Mouse (Mus musculus) lung, adult 2 months (tissue): ENCODE measurements around the gene Evx1. TPM values are rescaled to one million over a fixed set of nuclear protein-coding genes. Genes with fewer than 3 reads are reported as not detected.

ENCODE experiments used
- DNase-seq: peaks from one replicate; pipeline ENCODE4 v3.0.0; 2022
- H3K4me1 ChIP-seq: fragments of 200-500 bp; 2 replicates; pipeline ENCODE4 v1.6.1; 2011; ENCODE audit warnings: low read length; ENCODE audit not compliant: control insufficient read depth, insufficient read depth
- H3K4me3 ChIP-seq: fragments of 200-500 bp; replicated peaks from 2 replicates; pipeline ENCODE3; 2011; ENCODE audit warnings: low read depth, mild to moderate bottlenecking, control low read depth, low read length; ENCODE audit errors: extremely low read depth
- CTCF ChIP-seq: fragments of 200-500 bp; IDR thresholded peaks from 2 replicates; pipeline ENCODE4 v1.5.1; 2011; ENCODE audit warnings: mild to moderate bottlenecking, low read length, control low read depth; ENCODE audit not compliant: insufficient read depth
- POLR2A ChIP-seq: fragments of 200-500 bp; IDR thresholded peaks from 2 replicates; pipeline ENCODE4 v1.6.1; 2011; ENCODE audit warnings: low read depth, mild to moderate bottlenecking, control low read depth, low read length, borderline replicate concordance; ENCODE audit errors: extremely low read depth
- WGBS: fragments of 180-500 bp; shearing (Covaris S2); methylation state at CpG from one replicate; pipeline ENCODE4 v1.1.7; 2018; 5-methylcytosine and 5-hydroxymethylcytosine counted together
- polyA plus RNA-seq: library from polyadenylated mRNA; depleted of rRNA; stranded (reverse); fragments of >200 nt; gene quantifications from 2 replicates; pipeline ENCODE4 v1.2.3, GENCODE M21; 2012

Evx1 gene
- polyA plus RNA-seq, 1 experiment, result not detected

GRCm38 (mm10) chr6:52270494-52271480 lies 42.5 kb upstream of the Evx1 start:
- 18% methylated on average over 23 of the region's 23 CpGs for WGBS
- TF ChIP-seq POLR2A (no peak), CTCF (peak; percentile 79)

GRCm38 (mm10) chr6:52272766-52273655 lies 40.3 kb upstream of the Evx1 start:
- DNase-seq, result no peak
- TF ChIP-seq POLR2A (no peak), CTCF (no peak)
- H3K4me1 ChIP-seq, result no peaks in the 10 kb centered on the region
- H3K4me3 ChIP-seq, result no peak overlapping the region
- WGBS, result 30% methylated on average over 22 of the region's 22 CpGs

More at GRCm38 (mm10) chr6:52270494-52271480, 42.5 kb upstream of the Evx1 start:
- Histone ChIP-seq H3K4me3 (no peak overlapping the region), H3K4me1 (no peaks in the 10 kb centered on the region)
- peak; percentile 41 for DNase-seq

- no peak for DNase-seq
- Histone ChIP-seq H3K4me1 (no peaks in the 10 kb centered on the region), H3K4me3 (no peak overlapping the region)
- no peak for TF ChIP-seq POLR2A
- TF ChIP-seq CTCF, result no peak
- WGBS, result 15% methylated on average over 22 of the region's 22 CpGs
Observed at GRCm38 (mm10) chr6:52273656-52274280, 39.5 kb upstream of the Evx1 start.

GRCm38 (mm10) chr6:52274576-52274975 lies 38.7 kb upstream of the Evx1 start:
- DNase-seq, result no peak
- 11% methylated on average over 11 of the region's 11 CpGs for WGBS
- no peaks in the 10 kb centered on the region for H3K4me1 ChIP-seq

GRCm38 (mm10) chr6:52275563-52276280 lies 37.6 kb upstream of the Evx1 start:
- no peak overlapping the region for H3K4me3 ChIP-seq
- H3K4me1 ChIP-seq, result no peaks in the 10 kb centered on the region
- WGBS, result 20% methylated on average over 8 of the region's 8 CpGs
- no peak for TF ChIP-seq CTCF
- no peak for TF ChIP-seq POLR2A
- DNase-seq, result no peak

More at GRCm38 (mm10) chr6:52274576-52274975, 38.7 kb upstream of the Evx1 start:
- TF ChIP-seq POLR2A (no peak), CTCF (no peak)
- no peak overlapping the region for H3K4me3 ChIP-seq

DNA sequence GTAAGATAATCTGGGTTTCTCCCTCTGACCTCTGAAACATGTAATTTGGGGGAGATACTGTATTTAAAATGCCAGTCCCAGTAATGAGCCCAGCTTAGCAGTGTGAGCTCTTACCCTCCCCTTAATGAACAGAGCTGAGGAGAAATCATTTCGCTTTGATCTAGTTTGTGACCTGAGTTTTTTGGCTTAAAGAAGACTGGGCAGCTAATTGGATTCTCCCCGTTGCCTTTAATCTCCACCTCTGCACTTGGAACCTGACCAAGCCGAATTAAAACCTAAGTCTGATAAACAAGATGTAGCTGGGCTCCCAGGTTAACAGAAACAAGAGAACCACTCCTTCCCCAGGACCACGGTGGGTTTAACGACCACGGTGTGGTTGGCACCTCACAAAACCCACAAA lies 36.9 kb upstream of the Evx1 start:
- WGBS, result 7% methylated on average over 6 of the region's 6 CpGs
- Histone ChIP-seq H3K4me1 (no peaks in the 10 kb centered on the region), H3K4me3 (no peak overlapping the region)
- no peak for DNase-seq
- TF ChIP-seq POLR2A, result no peak
- TF ChIP-seq CTCF, result no peak

- no peaks in the 10 kb centered on the region for H3K4me1 ChIP-seq
- no peak for DNase-seq
- no peak overlapping the region for H3K4me3 ChIP-seq
- 17% methylated on average over 5 of the region's 5 CpGs for WGBS
- TF ChIP-seq POLR2A, result no peak
Observed at GRCm38 (mm10) chr6:52276920-52277319, 36.4 kb upstream of the Evx1 start.

DNA sequence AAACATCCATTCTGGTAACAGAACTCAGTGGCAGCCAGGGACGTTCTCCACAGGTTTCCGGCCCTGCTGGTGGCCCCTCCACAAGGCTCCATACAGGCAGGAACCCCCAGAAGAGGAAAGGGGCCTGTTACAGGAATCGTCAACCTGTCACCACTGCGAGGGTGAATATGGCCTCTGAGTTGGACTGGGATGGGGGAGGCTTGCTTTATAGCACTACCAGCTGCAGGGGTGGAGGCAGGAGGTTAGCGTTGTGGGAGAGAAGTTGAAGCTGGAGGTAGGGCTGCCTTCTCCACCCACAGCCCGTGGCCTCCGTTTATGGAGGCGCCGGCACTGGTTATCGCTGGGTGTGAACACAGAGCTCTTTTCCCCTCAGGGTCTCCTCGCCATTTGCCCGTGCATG lies 32.2 kb upstream of the Evx1 start:
- no peak for DNase-seq
- Histone ChIP-seq H3K4me1 (no peaks in the 10 kb centered on the region), H3K4me3 (no peak overlapping the region)
- whole genome bisulfite sequencing, result 57% methylated on average over 12 of the region's 12 CpGs
- TF ChIP-seq CTCF (no peak), POLR2A (no peak)

- no peak for DNase-seq
- H3K4me1 ChIP-seq, result no peaks in the 10 kb centered on the region
- H3K4me3 ChIP-seq, result no peak overlapping the region
- 86% methylated on average over 5 of the region's 5 CpGs for WGBS
- TF ChIP-seq POLR2A (no peak), CTCF (no peak)
Observed at GRCm38 (mm10) chr6:52283896-52284295, 29.4 kb upstream of the Evx1 start.
